ENCODE assay signal across 17 mouse cellular contexts in the genomic region with DNA sequence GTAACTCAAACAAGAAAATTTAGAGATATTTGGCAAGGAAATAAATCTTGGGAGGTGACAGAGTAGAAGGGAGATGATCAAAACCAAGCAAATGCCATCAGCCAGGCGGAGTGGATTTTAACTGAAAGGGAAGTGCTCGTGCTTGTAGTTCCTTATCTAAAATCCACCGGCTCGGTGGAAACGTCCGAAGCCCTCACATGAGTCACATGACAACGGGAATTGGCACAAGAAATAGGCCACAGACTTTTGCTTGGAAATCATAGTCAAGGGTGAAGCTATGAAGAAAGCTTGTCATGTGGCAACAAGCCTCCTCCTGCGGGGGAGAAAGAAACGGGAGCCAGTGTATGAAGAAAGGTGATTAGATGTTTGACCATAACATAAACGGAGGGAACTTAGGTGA. TPM values are rescaled to one million over a fixed set of nuclear protein-coding genes. Genes with fewer than 3 reads are reported as not detected.
A peak's percentile ranks its signal among the peaks of the same experiment; 100 is the strongest.
DNase-seq lines count a peak whose midpoint lies in the region; ATAC-seq lines count a peak whose summit lies in the region.
"Had no signal": no experiment of that assay in that cellular context is flagged by ENCODE, and none has a peak within 500 bp of the region (broad histone marks: within the 10 kb centered on the region; RNA-seq: fewer than 3 reads in every experiment).

No protein-coding gene starts in this region.

- WGBS in heart, embryonic 10.5 days = 43% methylated on average over 10 of the region's 10 CpGs
- WGBS in heart, embryonic 15.5 days = 37% methylated on average over 10 of the region's 10 CpGs

- H3K4me2 ChIP-seq in heart, embryonic 15.5 days = 0 out of 2 replicates have a peak overlapping the region, but pooled peaks have one; percentile 2
- H3K4me2 ChIP-seq: embryonic facial prominence, embryonic 13.5 days; liver, embryonic 12.5 days had no signal

- 0 out of 2 replicates have a peak, but pooled peaks cover 3% of the 10 kb centered on the region for H3K4me1 ChIP-seq in heart, embryonic 10.5 days
- H3K4me1 ChIP-seq in heart, embryonic 15.5 days (replicated peaks) = peaks cover 7% of the 10 kb centered on the region; the same call in 1 of the 2 replicates
- H3K4me1 ChIP-seq: embryonic facial prominence, embryonic 13.5 days; liver, embryonic 12.5 days; midbrain, embryonic 10.5 days had no signal

- intact Hi-C loops in left cerebral cortex, postnatal 10 days (cut with DNase I) = loop anchor here (2.0 kb wide), 1 partner anchor 295 kb away; no protein-coding TSS in a partner anchor

- H3K9me3 ChIP-seq in heart, embryonic 10.5 days = no peaks in the 10 kb centered on the region
- no peaks in the 10 kb centered on the region for H3K9me3 ChIP-seq in heart, embryonic 15.5 days (replicated peaks)
- H3K9me3 ChIP-seq: embryonic facial prominence, embryonic 13.5 days; liver, embryonic 12.5 days; midbrain, embryonic 10.5 days had no signal

- no peak for ATAC-seq in heart, embryonic 15.5 days (replicated peaks; ENCODE audit: insufficient number of reproducible peaks, insufficient read depth, low FRiP score, low read depth)
- peak; percentile 67 for ATAC-seq in megakaryocyte progenitor cell, adult 5-6 weeks (replicated peaks; ENCODE audit: poor library complexity)
- ATAC-seq: forebrain, postnatal 0 days; liver, embryonic 12.5 days had no signal

- H3K4me3 ChIP-seq in heart, embryonic 10.5 days = no peak overlapping the region
- no peak overlapping the region for H3K4me3 ChIP-seq in heart, embryonic 15.5 days
- H3K4me3 ChIP-seq: embryonic facial prominence, embryonic 13.5 days; liver, embryonic 12.5 days; midbrain, embryonic 10.5 days had no signal

- H3K9ac ChIP-seq in heart, embryonic 15.5 days = no peak overlapping the region
- H3K9ac ChIP-seq: embryonic facial prominence, embryonic 13.5 days; forebrain, postnatal 0 days; liver, embryonic 12.5 days had no signal

- no peak for DNase-seq in heart, embryonic 10.5 days (ENCODE audit: low spot score)
- no peak for DNase-seq in heart, adult 8-10 months (ENCODE audit: low spot score)
- DNase-seq in adrenal gland, postnatal 25 days = peak; percentile 10
- DNase-seq in cerebellum, adult 11 months = no peak
- DNase-seq in gastrocnemius, postnatal 25 days = no peak
- DNase-seq in left cerebral cortex, postnatal 10 days (ENCODE audit: extremely low spot score in 1 of 2, low spot score in 2 of 2) = no peak
- DNase-seq: B cell, adult 2 months; cerebellum, postnatal 10 days; forebrain, postnatal 0 days; gastrocnemius, postnatal 14 days; kidney, postnatal 36 days; spleen, adult 18-20 months had no signal

- H3K27ac ChIP-seq in heart, embryonic 10.5 days = peak overlapping the region; percentile 38; the same call in 1 of the 2 replicates
- no peak overlapping the region for H3K27ac ChIP-seq in heart, embryonic 15.5 days
- H3K27ac ChIP-seq: embryonic facial prominence, embryonic 13.5 days; liver, embryonic 12.5 days; midbrain, embryonic 10.5 days had no signal

- H3K27me3 ChIP-seq in heart, embryonic 10.5 days (ENCODE audit: insufficient read depth, poor library complexity, severe bottlenecking) = no peaks in the 10 kb centered on the region
- no peaks in the 10 kb centered on the region for H3K27me3 ChIP-seq in heart, embryonic 15.5 days
- H3K27me3 ChIP-seq: embryonic facial prominence, embryonic 13.5 days; liver, embryonic 12.5 days had no signal

- H3K36me3 ChIP-seq in heart, embryonic 10.5 days = no peaks in the 10 kb centered on the region
- H3K36me3 ChIP-seq in heart, embryonic 15.5 days = no peaks in the 10 kb centered on the region
- H3K36me3 ChIP-seq: embryonic facial prominence, embryonic 13.5 days; liver, embryonic 12.5 days; midbrain, embryonic 10.5 days had no signal

RNA-seq across cellular contexts. Expression of a gene that starts 42.8 kb away (rescaled TPM):
- 444 and 807 TPM in 2 replicates for polyA plus RNA-seq in heart, embryonic 10.5 days (2016; fragmentation: Nextera tagmentation; extraction: Ambion mirVana)
- total RNA-seq in heart, adult 8-10 months (2022) = 100 to 1,000 TPM; 159 to 174 (median 169) TPM
- 119 and 129 TPM in 2 replicates for total RNA-seq in adrenal gland, postnatal 25 days (2021)
- 463 and 501 TPM in 2 replicates for polyA plus RNA-seq in heart, embryonic 15.5 days (2015; fragmentation: Nextera tagmentation; extraction: Ambion mirVana)
- 156 and 166 TPM in 2 replicates for total RNA-seq in megakaryocyte progenitor cell, adult 5-6 weeks (2015)
- 42.3 and 48.5 TPM in 2 replicates for total RNA-seq in megakaryocyte progenitor cell, adult 5-6 weeks (2017)
- 100 to 1,000 TPM; 309 to 334 TPM for total RNA-seq in gastrocnemius, postnatal 25 days (2021)
- total RNA-seq in left cerebral cortex, postnatal 10 days (2021) = 10 to 100 TPM; 49.8 to 49.9 TPM

RNA-seq across cellular contexts. Expression of a gene that starts 44.1 kb away (rescaled TPM):
- polyA plus RNA-seq in heart, embryonic 10.5 days (2016; fragmentation: Nextera tagmentation; extraction: Ambion mirVana) = 0.28 and 0.36 TPM in 2 replicates
- total RNA-seq in heart, adult 8-10 months (2022) = 1 to 10 TPM in 1 of 4 experiments, under 1 TPM in 3; 0.66 to 1.6 (median 0.88) TPM
- total RNA-seq in adrenal gland, postnatal 25 days (2021) = 1.3 and 2.6 TPM in 2 replicates
- polyA plus RNA-seq in heart, embryonic 15.5 days (2015; fragmentation: Nextera tagmentation; extraction: Ambion mirVana) = 11.0 and 12.6 TPM in 2 replicates
- total RNA-seq in megakaryocyte progenitor cell, adult 5-6 weeks (2015) = 123 and 129 TPM in 2 replicates
- 45.9 and 47.2 TPM in 2 replicates for total RNA-seq in megakaryocyte progenitor cell, adult 5-6 weeks (2017)
- 1 to 10 TPM; 2.8 to 4.6 TPM for total RNA-seq in gastrocnemius, postnatal 25 days (2021)
- total RNA-seq in left cerebral cortex, postnatal 10 days (2021) = under 1 TPM; 0.30 to 0.32 TPM
- polyA plus RNA-seq: midbrain, embryonic 10.5 days had no signal

Comparison
In these comparisons a context has a peak if more than half of its experiments do, and no peak if none do; other contexts are left out.
1. RNA of a gene that starts 44.1 kb away (total RNA-seq): 45.9 to 129 TPM in megakaryocyte progenitor cell, adult 5-6 weeks; 2.8 to 4.6 TPM in gastrocnemius, postnatal 25 days, 1.3 to 2.6 TPM in adrenal gland, postnatal 25 days, 0.66 to 1.6 TPM in heart, adult 8-10 months and 0.30 to 0.32 TPM in left cerebral cortex, postnatal 10 days; every median in the first group is over 4 times any median in the second.